Mouse (Mus musculus): Measurements from ENCODE around the gene Sephs1.

Gene Sephs1

GRCm38 (mm10) chr2:4881350-4882248, at the start of gene Sephs1:
Gene Sephs1, plus strand, starts transcription at chr2:4881564.
- peak; percentile 53 for DNase-seq (ENCODE audit: low read depth, low spot score)

DNA sequence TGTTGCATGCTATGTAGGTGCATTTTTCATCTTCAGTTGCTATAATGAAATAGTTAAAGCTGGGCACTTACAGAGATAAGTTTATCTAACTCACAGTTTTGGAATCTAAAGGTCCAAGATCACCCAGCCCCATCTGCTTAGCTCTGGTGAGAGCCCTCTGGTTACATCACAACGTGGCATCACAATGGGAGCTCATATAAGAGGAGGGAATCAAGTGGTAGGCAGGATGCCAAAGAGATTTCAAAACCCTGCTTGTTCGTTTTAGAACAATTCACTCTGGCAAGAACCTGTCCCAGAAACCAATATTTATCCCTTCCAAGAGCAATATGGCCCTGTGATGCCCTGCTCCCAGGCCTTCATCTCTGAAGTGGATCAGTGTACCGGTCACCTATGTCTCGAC, 49.2 kb upstream of the Sephs1 start:
- peak; percentile 23 for DNase-seq (ENCODE audit: low read depth, low spot score)

DNA sequence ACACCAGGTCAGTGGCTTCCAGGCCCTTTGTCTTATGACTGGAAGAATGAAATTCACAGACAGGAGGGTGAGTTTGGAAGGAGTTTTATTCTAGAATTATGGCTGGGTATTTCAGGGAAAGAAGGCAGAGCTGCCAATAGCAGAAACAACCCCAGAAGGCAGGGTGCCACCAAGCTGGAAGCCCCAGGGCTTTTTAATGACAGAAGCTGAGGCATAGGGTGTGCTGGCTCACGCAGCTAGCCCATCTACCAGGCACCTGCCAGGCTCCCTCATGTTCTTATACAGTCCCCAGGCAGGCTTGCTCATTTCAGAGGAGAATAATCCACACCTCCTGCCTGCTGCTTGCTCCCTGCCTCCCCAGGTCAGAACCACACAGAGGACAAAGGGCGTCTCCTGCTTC, 31.9 kb upstream of the Sephs1 start:
- no peak for DNase-seq (ENCODE audit: low read depth, low spot score)

- DNase-seq (ENCODE audit: low read depth, low spot score) = no peak
Measured at GRCm38 (mm10) chr2:4857186-4857585, 24.2 kb upstream of the Sephs1 start.

DNA sequence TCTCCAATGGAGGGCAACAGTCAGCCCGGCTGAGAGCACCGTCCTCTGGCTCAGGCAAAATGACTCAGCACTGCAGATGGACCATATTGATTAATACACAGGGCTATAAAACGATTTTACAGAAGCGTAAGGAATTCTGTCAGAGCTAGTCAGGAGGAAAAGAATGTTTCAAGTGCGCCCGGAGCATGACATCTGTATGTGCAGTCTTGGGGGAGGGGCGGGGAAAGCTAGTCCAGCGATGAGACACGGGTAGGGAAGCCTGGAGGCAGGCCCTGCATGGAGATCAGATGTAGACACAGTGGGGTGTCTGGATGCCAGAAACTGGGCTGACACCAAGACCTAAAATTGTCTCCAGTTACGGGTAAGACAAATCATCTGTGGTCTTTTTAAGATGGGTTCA, 23.2 kb upstream of the Sephs1 start:
- DNase-seq (ENCODE audit: low read depth, low spot score) = no peak

GRCm38 (mm10) chr2:4864008-4864816, 17.2 kb upstream of the Sephs1 start:
- DNase-seq (ENCODE audit: low read depth, low spot score) = peak; percentile 83

- DNase-seq (ENCODE audit: low read depth, low spot score) = no peak
Measured at GRCm38 (mm10) chr2:4864817-4865296, 16.5 kb upstream of the Sephs1 start.

DNA sequence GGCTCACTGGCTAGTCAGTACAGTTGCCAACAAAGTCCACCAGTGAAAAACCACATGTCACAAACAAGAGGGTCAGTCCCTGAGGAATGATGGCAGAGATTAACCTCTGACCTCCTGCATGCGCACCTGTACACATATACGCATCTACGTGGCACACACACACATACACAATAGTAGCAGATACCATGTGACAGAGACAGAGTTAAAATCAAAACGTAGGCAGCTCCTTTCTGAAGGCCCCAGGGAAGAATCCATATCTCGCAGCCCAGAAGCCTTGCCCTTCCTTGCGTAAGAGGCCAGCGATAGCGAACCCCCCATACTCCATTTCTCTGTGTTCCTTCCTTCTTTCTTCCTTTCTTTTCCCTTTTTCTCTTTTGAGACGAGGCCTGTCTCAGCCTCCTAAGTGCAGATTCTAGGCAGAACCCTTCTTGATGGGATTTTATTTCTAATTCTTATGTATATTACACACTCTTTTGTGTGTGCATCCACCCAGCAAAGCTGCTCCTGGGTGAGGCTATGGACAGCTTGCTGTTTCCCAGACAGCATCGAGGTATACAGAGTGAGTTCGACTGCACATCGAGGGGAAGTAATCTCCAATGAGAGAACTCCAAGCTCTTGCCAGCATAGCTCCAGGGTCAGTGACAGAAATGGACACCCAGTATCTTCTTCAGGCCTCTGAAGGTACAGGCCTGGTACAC, 13.2 kb upstream of the Sephs1 start:
- DNase-seq (ENCODE audit: low read depth, low spot score) = no peak

DNA sequence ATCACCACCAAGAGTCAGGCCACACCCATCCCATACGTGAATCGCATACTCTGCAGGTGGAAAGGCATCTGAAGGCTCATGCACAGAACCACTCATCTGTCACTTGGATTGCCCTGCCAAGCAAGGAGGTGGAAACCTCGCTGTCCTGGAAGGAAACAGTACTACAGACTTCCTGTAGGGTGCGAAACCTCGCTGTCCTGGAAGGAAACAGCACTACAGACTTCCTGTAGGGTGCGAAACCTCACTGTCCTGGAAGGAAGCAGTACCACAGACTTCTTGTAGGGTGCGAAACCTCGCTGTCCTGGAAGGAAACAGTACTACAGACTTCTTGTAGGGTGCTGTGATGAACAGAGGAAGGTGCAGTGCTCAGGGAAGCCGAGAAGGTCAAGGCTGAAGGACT, 8.6 kb upstream of the Sephs1 start:
- no peak for DNase-seq (ENCODE audit: low read depth, low spot score)

DNA sequence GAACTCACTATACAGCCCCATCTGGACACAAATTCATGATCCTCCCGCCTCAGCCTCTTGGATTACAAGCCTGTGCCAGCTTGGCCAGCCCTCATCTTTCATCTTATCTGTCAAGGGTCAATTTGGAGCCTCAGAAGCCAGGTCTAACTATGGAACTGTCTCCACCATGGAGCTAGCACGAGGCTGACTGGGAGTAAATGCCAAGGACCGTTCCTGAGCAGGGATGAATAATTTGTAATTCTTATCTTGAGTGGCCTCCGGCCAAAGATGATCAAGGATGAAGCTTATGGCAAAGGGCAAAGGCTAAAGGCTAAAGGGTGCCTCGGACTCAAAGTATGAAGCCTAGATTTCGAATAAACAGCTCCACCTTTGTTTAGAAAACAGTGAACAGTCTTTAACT, 8.0 kb upstream of the Sephs1 start:
- no peak for DNase-seq (ENCODE audit: low read depth, low spot score)

- DNase-seq (ENCODE audit: low read depth, low spot score) = no peak
Measured at GRCm38 (mm10) chr2:4875090-4875489, 6.3 kb upstream of the Sephs1 start.

DNA sequence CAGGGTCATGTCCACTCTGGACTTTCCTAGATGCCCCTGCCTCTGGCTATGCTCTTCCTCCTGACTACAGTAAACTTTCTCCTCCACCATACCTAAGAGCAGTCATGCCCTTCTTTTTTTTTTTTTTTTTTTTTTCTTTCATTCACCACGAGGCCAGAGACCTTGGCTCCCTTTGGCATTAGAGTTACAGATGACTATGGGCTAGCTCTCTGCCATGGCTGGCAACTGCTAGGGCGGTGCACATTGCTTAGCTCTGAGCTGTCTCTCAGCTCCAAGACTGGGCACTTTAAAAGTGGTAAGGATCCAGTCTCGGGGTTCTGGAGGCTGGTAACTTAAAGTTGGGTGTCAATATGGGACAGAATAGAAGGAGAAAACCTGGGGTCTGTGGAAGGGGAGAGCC, 5.2 kb upstream of the Sephs1 start:
- peak; percentile 21 for DNase-seq (ENCODE audit: low read depth, low spot score)

DNA sequence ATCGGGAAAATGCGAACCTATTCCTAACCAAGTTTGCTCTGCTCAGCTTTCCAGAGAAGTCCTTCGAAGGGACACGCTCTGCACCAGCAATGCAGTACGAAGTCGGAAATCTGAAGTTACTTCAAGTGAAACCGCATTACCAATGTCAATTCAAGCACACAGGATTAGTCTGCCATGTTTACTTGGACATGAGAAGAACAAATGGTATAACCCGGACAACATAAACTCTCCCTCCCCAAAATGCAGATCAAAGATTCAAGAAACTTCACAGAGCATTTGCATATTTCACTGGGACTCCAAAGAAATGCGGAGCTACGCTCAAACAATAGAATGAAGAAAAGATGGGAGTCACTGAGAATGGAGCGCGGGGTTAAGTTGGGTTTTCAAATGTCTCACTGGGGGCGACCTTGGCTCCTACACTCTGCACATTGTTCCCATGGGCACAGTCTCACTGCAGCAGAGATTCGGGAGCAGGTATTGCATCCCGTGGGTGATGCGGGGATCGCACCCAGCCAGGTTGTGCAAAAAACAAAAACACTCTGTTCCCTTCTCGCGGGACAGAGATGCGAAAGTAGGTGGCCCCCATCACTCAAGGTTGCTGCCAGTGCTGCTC, 521 bp upstream of the Sephs1 start:
- peak; percentile 65 for DNase-seq (ENCODE audit: low read depth, low spot score)

GRCm38 (mm10) chr2:4882249-4882791, 956 bp downstream of the Sephs1 start:
- peak; percentile 43 for DNase-seq (ENCODE audit: low read depth, low spot score)

DNA sequence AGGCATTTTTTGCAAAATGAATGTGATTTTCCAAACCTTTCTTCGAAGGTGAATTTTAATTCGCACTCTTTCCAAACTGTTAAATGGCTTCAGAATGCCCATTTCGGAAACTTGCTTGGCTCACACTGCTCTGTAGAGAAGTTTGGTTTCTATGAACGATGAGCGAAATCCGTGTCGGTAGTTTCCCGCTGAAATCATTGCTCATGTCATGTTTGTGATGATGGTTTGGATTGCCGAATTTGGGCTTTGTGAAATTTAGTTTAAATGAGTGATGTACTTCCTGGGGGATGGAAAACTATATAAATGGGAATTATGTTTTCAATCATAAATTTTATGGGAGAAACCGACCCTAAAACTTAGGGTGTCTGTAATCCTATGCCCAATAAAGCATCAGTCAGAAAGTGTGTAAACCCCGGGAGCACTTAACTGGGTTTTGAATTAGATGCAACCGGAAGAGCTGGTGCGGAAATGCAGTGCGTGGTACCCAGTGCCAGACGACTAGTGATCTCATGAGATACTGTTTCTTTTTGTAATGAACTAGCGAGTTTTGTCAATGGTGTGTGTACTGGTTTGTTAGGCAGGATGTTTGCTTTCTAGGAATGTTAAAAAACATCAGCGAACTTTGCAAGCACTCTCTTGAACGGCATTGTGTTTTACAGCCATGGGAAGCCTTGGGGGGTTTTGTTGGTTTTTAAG, 1.8 kb downstream of the Sephs1 start:
- peak; percentile 36 for DNase-seq (ENCODE audit: low read depth, low spot score)

DNA sequence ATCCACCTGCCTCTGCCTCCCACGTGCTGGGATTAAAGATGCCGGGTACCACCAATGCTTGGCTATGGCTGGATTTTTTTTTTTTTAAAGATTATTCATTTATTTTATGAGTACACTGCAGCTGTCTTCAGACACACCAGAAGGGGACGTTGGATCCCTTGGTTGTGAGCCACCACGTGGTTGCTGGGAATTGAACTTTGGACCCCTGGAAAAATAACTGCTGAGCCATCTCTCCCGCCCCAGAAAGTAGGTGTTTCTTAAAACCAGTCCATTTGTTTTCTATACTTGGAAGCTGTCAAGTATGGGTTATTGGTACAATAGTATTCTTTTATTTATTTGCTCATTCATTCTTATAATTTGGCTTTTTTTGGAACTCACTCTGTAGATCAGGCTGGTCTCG, 5.5 kb downstream of the Sephs1 start:
- no peak for DNase-seq (ENCODE audit: low read depth, low spot score)

- DNase-seq (ENCODE audit: low read depth, low spot score) = no peak
Measured at GRCm38 (mm10) chr2:4895598-4895997, 14.2 kb downstream of the Sephs1 start.

DNA sequence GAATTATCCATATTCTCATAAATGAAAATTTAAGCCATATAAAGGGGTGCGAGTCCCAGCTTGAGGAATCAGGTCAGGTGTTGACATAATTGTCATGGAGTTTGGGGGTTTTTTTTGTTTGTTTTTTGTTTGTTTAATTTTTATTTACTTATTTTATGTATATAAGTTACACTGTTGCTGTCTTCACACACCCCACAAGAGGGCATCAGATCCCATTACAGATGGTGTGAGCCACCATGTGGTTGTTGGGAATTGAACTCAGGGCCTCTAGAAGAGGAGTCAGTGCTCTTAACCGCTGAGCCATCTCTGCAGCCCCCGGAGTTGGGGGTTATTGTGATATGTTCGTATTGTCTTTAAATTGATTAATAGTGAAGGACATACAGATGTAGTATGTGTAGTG, 15.6 kb downstream of the Sephs1 start:
- DNase-seq (ENCODE audit: low read depth, low spot score) = peak; percentile 22

DNA sequence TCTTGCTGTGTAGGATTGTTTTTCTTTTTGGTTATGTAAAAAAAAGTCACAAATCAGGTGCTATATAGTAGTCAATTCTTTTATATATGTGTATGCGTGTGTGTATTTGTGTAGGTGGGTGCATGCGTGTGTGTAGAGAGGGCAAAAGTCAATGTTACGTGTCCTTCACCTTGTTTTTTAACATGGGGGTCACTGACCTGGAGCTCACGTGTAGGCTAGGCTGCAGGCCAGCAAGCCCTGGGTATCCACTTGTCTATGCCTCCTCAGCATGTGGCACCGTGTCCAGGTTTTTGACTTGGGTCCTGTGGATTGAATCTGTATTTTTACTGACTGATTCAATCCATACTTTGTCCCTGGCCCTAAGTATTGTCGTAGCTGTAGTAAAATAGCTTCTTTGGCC, 19.3 kb downstream of the Sephs1 start:
- DNase-seq (ENCODE audit: low read depth, low spot score) = no peak

- DNase-seq (ENCODE audit: low read depth, low spot score) = no peak
Measured at GRCm38 (mm10) chr2:4902346-4902745, 21.0 kb downstream of the Sephs1 start.

DNA sequence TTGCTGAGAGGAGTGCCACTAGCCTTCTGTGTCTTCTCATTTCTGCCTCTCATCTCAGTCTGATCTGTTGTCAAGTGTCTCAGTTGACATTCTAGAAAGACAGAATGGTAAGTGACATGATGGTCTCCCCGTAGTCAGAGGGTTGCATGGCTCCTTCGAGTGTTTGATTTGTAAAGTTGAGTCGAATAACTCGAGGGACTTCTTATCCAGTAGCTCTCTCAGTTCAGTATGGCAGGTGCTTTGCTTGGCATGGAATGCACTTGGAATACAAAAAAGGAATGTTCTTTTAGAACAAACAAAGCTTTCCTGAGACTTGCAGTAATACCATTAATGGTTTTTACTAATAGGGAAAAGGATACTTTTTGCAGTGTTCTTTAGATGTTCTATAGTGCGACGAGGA, 25.8 kb downstream of the Sephs1 start:
- DNase-seq (ENCODE audit: low read depth, low spot score) = no peak
